Mouse (Mus musculus) WW6 (cell line): Measurements from ENCODE around the gene Map1b.

Experiments used
- DNase-seq: peaks from one replicate; pipeline ENCODE4 v3.0.0-alpha.2; 2013; ENCODE audit warnings: low read depth, low spot score

Gene Map1b

GRCm38 (mm10) chr13:99528456-99528855 is 12.1 kb upstream of the Map1b start:
- DNase-seq: no peak

DNA sequence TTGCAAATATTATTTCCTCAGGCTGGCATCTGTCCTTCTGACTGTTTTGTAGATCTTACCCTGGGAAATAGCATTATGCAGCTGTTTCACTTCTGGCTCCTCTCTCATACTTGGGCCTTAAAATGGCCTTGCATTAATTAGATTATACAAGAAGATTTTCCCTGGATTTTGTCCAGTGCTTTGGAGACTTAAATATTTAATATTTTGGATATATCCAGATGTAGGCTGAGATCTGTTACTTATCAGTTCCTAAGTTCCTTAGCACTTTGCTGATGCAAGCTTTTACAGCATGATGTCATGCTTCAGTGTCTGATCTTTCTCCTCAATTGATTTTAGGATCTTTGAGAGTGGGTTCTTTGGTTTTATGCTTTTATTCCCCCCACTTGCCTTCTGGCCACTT is 11.6 kb upstream of the Map1b start:
- no peak for DNase-seq

DNA sequence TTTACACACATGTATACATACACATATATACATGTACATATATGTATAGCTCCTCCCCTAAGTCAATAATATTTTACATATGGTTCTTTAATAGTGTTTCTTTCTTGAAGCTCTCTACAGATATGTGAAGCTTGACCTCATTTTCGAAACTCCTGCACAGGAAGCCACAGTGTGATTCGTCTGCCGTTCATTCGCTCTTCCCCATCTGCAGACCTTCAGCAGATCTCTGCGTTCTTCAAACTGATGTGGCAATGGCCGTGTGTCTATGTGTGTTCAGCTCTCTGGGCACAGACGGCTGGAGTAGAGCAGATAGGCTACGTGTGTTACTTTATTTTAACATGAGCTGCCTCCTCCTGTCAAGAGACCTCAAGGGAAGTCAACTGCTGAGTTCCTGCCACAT is 9.2 kb upstream of the Map1b start:
- DNase-seq: no peak

- no peak for DNase-seq
Measured at GRCm38 (mm10) chr13:99517836-99518235, 1.5 kb upstream of the Map1b start.

DNA sequence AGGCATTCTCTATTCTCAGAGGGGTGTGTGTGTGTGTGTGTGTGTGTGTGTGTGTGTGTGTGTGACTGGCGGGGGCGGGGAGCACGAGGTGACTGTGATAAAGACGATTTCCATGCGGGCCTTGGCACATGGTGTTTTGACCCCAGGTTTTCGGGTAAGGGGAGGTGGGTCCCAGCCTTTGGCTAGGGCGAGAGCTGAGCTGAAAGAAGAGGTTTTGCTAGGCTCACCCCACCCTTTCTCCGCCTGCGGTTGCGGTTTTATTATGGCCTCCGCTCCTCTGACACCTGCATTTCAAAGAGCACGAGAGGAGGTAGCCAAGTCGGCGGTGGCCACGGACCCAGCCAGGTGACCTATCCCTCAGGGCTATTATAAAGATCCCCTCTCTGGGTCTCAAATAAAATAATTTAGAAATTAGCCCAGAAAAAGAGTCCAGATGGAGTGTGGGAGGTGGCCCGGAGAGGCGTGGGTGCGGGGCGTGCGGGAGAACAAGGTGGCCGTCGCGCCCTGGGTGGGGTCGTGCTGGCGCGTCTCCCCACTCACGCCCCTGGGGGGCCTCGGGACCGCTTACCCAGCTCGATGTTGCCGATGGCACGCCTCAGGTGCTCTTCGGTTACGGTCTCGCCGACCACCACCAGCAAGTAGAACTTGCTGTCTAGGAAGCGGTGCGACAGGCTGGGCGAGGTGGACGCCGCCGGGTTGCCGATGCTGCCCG is 448 bp downstream of the Map1b start:
- DNase-seq: no peak

DNA sequence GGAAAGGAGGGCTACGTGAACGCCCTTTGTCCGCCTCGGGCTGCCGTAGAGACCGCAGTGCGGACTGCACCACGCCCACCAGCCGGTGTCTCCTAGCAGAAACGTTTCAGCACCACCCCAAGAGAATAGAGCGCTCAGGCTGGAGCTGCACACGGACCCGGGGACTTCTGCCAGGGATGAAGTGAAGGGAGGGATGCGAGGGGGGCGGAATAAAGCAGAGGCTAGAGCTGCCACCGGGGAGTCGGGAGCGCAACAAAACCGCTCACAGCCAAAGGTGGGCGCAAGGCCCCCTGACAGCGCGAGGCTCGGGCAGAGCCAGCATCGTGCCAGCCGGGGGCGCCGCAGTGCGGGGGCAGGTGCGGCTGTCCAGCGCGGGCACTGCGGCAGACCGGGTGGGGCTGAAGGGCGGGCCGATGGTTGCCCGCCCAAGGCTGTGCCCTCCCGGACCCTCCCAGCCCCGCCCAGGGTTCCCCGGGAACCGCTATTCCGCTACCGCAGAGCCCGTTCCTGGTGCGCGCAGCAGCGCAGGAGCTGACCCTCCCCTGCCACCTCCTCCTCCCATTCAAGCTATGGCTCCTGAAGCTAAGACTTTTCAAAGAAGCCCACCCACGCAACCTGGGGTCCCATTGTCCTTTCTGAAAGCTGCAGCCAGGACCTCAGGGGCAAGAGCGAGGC is 1.3 kb downstream of the Map1b start:
- DNase-seq: peak; percentile 65

DNA sequence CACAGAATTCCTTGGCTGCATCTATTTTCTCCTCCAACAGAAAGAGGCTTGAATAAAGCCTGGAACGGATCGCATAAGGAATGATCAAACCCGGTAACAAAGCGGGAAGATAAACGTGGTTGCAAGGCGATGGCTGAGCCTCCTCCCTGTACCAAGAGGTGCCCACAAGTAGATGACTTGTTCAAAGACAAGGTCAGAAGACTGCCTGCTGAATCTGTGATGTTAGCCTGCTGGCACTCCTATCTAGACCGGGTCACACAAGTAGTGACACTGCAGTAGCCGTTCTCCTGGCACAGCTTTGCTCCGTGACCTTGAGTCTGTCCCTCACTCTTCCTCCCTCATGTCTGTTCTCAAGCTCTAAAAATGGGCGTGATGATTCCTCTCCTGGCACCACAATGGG is 2.4 kb downstream of the Map1b start:
- no peak for DNase-seq

DNA sequence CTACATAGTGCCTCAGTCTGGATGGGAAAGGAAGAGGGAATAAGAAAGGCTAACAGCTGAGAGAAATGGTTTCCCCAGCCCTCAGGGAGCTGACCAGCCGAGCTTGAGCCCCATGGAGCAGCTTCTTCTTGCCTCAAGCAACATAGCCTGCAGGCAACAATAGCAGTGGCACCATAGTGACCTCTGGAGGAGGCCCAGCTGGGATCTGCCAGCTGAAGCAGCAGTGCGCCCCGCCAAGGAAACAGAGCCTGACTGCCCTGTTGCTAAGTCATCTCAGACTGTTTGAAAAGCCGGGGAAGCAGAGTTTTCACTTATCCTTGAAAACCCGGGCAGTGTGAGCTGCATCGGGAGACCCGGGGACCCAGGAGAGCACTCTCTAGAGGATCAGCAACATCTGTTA is 3.2 kb downstream of the Map1b start:
- no peak for DNase-seq

GRCm38 (mm10) chr13:99509896-99510295 is 6.4 kb downstream of the Map1b start:
- DNase-seq: no peak

DNA sequence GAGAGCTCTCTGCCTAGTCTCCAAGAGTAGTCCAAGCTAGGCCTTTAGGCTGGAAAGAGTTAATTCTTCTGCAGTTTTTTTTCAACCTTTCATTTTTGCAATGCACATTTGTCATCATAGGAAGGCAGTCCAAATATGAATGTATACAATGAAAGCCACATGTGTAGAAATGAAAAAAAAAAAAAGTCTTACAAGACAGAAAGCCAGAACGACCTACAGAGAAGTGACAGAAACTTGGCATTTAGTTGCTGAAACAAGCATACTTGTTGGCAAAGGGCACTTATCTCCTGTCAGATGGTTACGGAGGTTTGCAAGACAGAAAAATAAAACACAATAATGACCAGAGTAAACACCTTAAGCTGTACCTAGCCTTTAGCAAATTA is 9.8 kb downstream of the Map1b start:
- no peak for DNase-seq

GRCm38 (mm10) chr13:99505826-99506579 is 10.3 kb downstream of the Map1b start:
- no peak for DNase-seq

- no peak for DNase-seq
Measured at GRCm38 (mm10) chr13:99503370-99503979, 12.9 kb downstream of the Map1b start.

GRCm38 (mm10) chr13:99502911-99503310 is 13.4 kb downstream of the Map1b start:
- no peak for DNase-seq

DNA sequence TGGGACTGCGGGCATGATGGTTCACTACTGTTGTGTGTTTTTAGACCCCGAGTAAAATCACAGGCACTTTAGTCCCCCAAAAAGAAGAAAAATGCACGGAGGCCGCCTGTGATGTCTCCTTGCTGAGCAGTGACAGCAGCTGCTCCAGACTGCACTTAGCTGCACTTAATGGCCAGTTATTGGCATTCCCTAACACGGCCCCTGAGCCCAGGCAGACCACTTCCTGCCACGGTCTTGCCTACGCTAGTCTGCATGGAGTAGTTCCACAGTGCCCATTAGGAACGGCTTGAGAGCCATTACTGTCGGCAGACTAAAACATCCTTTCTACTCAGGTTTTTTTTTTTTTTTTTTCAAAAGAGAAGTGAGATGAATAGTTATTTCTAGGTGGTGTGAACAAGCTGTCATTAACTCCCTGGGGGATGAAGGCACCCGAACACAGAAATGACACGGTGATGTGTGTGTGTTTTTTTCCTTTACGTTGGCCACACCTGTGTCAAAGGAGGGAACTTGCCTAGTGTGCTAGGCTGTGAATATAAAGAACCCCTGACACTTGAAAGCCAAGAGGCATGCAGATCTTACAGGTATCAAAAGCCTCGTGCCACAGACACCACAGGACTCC is 14.1 kb downstream of the Map1b start:
- no peak for DNase-seq

DNA sequence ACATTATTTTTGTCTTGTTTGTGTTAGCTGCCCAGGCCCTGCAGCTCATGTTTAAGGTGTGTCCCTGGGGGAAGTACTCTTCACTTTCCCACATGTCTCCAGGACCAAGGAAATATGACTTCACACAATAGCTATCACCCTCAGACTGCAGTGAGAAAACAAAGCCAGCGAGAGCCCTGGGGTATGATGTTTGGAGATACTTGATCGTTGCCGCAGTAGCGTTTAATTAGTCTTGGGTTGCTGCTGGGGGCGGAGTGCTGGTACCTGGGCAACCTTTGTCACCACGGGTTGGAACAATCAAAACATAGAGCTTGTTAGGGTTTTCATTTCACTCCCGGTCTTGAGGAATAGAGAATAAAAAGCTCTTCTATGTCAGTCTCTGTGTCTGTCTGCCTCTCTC is 14.9 kb downstream of the Map1b start:
- DNase-seq: no peak

DNA sequence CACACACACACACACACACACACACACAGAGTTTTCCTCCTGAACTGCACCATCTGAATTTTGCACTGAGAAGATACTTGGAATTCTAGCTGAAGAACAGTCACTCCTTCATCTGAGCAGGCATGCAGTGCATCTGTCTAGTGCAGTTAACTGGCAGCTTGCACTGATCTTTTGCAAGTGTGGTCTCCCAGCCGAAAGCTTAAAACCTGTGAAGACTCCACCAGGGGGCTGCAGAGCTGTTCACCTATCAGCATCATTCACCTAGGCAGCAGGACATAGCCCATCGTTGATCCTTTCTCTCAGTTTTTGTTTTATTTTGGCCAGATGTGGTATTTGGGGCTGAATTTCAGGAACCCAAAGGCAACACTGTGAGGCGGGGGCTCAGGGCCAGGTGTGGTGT is 15.7 kb downstream of the Map1b start:
- no peak for DNase-seq

GRCm38 (mm10) chr13:99499764-99500163 is 16.6 kb downstream of the Map1b start:
- no peak for DNase-seq

DNA sequence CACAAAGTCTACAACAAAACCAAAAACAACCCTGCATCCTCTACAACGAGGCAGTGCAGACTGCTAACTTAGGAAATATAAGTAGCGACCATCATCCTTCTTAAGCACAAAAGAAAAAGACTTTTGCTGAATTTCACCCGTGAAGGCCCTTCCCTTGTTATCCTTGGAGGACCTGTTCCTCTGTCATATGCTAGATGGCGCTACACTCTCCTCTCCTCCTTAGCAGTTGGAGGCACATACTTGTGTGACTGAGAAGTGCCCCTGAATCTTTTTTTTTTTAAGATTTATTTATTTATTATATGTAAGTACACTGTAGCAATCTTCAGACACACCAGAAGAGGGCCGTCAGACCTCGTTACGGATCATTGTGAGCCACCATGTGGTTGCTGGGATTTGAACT is 20.2 kb downstream of the Map1b start:
- no peak for DNase-seq

GRCm38 (mm10) chr13:99494416-99494815 is 21.9 kb downstream of the Map1b start:
- no peak for DNase-seq

DNA sequence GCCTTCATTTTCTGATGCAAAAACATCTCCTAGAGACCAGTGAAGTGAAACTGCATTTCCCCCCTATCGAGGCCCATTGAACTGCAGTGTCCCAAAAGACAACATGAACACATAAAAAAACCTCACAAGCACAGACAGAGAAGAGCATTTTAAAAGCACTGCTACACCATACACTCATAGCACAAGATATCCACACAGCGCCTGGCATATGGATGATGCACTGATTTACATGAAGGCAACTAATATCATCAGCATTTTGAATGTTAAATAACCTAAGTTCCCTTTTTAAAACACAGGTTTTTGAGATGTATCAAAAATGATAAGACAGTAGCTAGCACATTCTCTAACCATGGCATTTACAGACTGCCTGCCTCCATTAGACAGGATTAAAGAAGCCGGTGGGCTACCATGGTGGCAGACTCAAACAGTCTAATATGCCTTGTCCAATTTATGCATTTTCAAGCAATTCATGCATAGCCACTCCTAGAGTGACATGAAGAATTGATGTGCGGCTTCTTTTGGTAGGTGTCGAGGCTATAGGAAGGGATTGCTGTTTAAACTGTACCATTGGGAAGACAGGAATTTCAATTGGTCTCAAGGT is 22.9 kb downstream of the Map1b start:
- DNase-seq: no peak

GRCm38 (mm10) chr13:99492619-99493303 is 23.6 kb downstream of the Map1b start:
- no peak for DNase-seq
